Mouse (Mus musculus): ENCODE data around the gene Mical2. TPM values are rescaled to one million over a fixed set of nuclear protein-coding genes. Genes with fewer than 3 reads are reported as not detected.

Mical2 gene
- polyA plus RNA-seq, 1 experiment from 2014 or later = 2.5 TPM

DNA sequence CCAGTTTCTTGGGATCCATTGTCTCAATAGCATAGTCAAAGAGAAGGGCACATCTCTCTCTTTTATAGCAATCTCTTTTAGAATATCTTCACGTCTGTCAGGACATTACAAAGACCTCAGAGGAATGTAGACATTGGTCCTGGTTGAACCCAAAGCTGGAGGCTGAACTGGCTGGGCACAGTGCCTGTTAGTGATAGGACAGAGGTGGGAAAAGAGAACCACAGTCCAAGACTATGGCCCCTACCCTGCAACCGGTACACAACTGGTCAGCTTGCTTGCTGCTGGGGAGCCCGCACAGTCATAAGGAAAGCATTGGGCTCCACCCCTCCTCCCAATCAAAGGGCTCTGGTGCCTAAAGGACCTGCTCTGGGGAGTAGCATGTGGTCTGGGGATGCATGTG is 133.9 kb downstream of the Mical2 start:
- Histone ChIP-seq H3K4me3 (ENCODE audit: low read depth, low read length) (no peak overlapping the region), H3K27me3 (ENCODE audit: control insufficient read depth, insufficient read depth, low read length) (no peaks in the 10 kb centered on the region), H3K36me3 (replicated peaks; ENCODE audit: control insufficient read depth, insufficient read depth, low read depth, low read length) (no peaks in the 10 kb centered on the region), H3K9ac (replicated peaks; ENCODE audit: low read length) (no peak overlapping the region), H3K4me1 (ENCODE audit: control insufficient read depth, insufficient read depth, low read length) (no peaks in the 10 kb centered on the region), H3K9me3 (replicated peaks; ENCODE audit: control insufficient read depth, low read length) (no peaks in the 10 kb centered on the region), H3K27ac (replicated peaks; ENCODE audit: low read depth, low read length) (no peak overlapping the region), H3K4me2 (ENCODE audit: low read depth, low read length) (no peak overlapping the region)
- ATAC-seq (replicated peaks; ENCODE audit: insufficient number of reproducible peaks, low FRiP score, low TSS enrichment, low read depth) (no peak), DNase-seq (ENCODE audit: low spot score) (no peak)
- WGBS = 86% methylated on average over 3 of the region's 3 CpGs

DNA sequence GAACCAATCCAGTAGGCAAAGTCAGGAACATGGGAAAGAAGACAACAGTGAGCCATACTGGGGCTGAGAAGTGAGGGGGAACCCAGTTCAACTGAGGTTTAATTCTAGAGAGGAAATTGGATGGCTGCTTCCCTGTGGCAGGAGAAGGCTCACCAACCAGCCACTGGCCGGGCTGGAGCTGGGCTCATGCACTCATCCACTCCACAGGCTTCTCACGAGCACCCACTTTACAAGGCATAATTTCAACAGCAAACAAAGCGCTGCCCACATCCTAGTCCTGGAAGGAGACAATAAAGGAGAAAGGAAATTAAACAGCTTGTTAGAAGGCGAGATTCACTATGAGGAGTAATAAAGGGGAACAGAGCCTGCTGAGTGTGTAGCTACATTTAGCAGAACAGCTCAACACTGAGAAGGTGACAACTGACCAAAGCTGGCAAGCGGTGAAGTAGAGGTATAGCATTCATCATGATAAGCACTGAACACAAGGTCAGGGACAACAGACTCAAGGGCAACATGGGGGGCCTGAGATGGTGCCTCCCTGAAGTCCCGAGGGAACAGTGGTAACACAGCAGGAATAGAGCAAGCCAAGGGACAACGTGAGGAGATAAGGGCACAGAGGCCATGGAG is 137.0 kb downstream of the Mical2 start:
- Histone ChIP-seq H3K36me3 (replicated peaks; ENCODE audit: control insufficient read depth, insufficient read depth, low read depth, low read length) (no peaks in the 10 kb centered on the region), H3K27me3 (ENCODE audit: control insufficient read depth, insufficient read depth, low read length) (no peaks in the 10 kb centered on the region), H3K27ac (replicated peaks; ENCODE audit: low read depth, low read length) (no peak overlapping the region), H3K9ac (replicated peaks; ENCODE audit: low read length) (no peak overlapping the region), H3K4me1 (ENCODE audit: control insufficient read depth, insufficient read depth, low read length) (no peaks in the 10 kb centered on the region), H3K4me2 (ENCODE audit: low read depth, low read length) (no peak overlapping the region), H3K4me3 (ENCODE audit: low read depth, low read length) (no peak overlapping the region), H3K9me3 (replicated peaks; ENCODE audit: control insufficient read depth, low read length) (no peaks in the 10 kb centered on the region)
- 79% methylated on average over 7 of the region's 7 CpGs for WGBS
- DNase-seq (ENCODE audit: low spot score) = no peak
- ATAC-seq (replicated peaks; ENCODE audit: insufficient number of reproducible peaks, low FRiP score, low TSS enrichment, low read depth) = no peak

DNA sequence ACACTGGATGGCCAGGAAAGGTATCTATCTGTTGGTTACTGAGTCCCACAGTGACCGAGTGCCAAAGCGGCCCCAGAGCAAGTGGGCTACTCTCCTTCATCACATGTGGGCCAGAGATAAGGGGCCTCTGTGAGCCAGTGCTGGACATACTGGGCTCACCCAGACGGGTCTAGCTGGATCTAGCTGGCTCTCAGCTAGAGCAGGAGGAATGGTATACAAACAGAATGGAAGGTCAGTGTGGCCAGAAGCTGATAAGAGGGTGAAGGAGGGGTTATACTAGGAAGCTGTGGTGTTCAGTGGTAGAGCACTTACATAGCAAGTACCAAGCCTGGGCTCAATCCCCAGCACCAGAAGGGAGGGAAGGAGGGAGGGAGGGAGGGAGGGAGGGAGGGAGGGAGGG is 140.2 kb downstream of the Mical2 start:
- WGBS = 87% methylated on average over 3 of the region's 3 CpGs
- no peaks in the 10 kb centered on the region for H3K4me1 ChIP-seq (ENCODE audit: control insufficient read depth, insufficient read depth, low read length)

DNA sequence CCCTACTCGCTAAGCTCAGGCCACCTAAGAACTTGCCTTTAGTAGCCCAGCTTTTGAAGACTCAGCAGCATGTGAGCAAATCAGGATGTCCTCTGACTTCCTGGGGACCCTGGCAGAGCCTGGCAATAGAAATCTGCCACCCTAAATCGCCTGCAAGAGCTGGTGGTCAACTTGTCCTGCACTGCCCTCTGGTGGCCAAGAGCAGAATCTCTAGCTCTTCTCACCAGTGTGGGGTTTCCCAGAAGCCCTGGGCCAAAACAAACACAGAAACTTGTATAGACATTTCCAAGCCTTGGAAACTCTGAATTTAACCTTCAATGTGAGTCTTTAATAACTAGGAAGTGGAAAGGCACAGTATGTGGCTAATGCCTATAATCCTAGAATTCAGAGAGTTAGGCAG is 143.4 kb downstream of the Mical2 start:
- no peak overlapping the region for H3K27ac ChIP-seq (replicated peaks; ENCODE audit: low read depth, low read length)
- no peak overlapping the region for H3K4me2 ChIP-seq (ENCODE audit: low read depth, low read length)
- no peaks in the 10 kb centered on the region for H3K27me3 ChIP-seq (ENCODE audit: control insufficient read depth, insufficient read depth, low read length)
- no peaks in the 10 kb centered on the region for H3K4me1 ChIP-seq (ENCODE audit: control insufficient read depth, insufficient read depth, low read length)
- no peaks in the 10 kb centered on the region for H3K9me3 ChIP-seq (replicated peaks; ENCODE audit: control insufficient read depth, low read length)
- 28% methylated on average over 2 of the region's 2 CpGs for WGBS
- ATAC-seq (replicated peaks; ENCODE audit: insufficient number of reproducible peaks, low FRiP score, low TSS enrichment, low read depth) = peak; percentile 11; the same call in 1 of the 2 replicates
- no peak overlapping the region for H3K9ac ChIP-seq (replicated peaks; ENCODE audit: low read length)
- no peaks in the 10 kb centered on the region for H3K36me3 ChIP-seq (replicated peaks; ENCODE audit: control insufficient read depth, insufficient read depth, low read depth, low read length)
- DNase-seq (ENCODE audit: low spot score) = peak; percentile 92
- H3K4me3 ChIP-seq (ENCODE audit: low read depth, low read length) = no peak overlapping the region

More for the DNA sequence above, 140.2 kb downstream of the Mical2 start:
- Histone ChIP-seq H3K27me3 (ENCODE audit: control insufficient read depth, insufficient read depth, low read length) (no peaks in the 10 kb centered on the region), H3K36me3 (replicated peaks; ENCODE audit: control insufficient read depth, insufficient read depth, low read depth, low read length) (no peaks in the 10 kb centered on the region), H3K4me2 (ENCODE audit: low read depth, low read length) (no peak overlapping the region), H3K9ac (replicated peaks; ENCODE audit: low read length) (no peak overlapping the region), H3K27ac (replicated peaks; ENCODE audit: low read depth, low read length) (no peak overlapping the region), H3K4me3 (ENCODE audit: low read depth, low read length) (no peak overlapping the region), H3K9me3 (replicated peaks; ENCODE audit: control insufficient read depth, low read length) (no peaks in the 10 kb centered on the region)
- ATAC-seq (replicated peaks; ENCODE audit: insufficient number of reproducible peaks, low FRiP score, low TSS enrichment, low read depth) (no peak), DNase-seq (ENCODE audit: low spot score) (no peak)

DNA sequence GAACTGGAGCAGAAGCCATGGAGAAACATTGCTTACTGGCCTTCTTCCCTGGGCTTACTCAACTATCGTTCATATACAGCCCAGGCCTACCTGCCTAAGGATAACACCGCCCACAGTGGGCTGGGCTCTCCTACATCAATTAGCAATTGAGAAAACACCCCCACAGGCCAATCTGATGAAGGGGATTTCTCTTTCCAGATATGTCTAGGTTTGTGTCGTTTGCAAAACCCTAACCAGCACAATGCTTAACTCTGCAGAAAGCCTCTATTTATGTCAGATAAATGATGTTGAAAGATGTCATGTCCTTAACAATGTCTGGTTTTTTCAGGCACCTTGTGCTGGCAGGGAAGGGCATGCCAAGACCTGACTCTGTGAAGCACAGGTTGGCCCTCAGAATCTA is 144.3 kb downstream of the Mical2 start:
- DNase-seq (ENCODE audit: low spot score) (no peak), ATAC-seq (replicated peaks; ENCODE audit: insufficient number of reproducible peaks, low FRiP score, low TSS enrichment, low read depth) (no peak)
- Histone ChIP-seq H3K4me3 (ENCODE audit: low read depth, low read length) (no peak overlapping the region), H3K4me2 (ENCODE audit: low read depth, low read length) (no peak overlapping the region), H3K9me3 (replicated peaks; ENCODE audit: control insufficient read depth, low read length) (no peaks in the 10 kb centered on the region), H3K36me3 (replicated peaks; ENCODE audit: control insufficient read depth, insufficient read depth, low read depth, low read length) (no peaks in the 10 kb centered on the region), H3K27ac (replicated peaks; ENCODE audit: low read depth, low read length) (no peak overlapping the region), H3K27me3 (ENCODE audit: control insufficient read depth, insufficient read depth, low read length) (no peaks in the 10 kb centered on the region), H3K9ac (replicated peaks; ENCODE audit: low read length) (no peak overlapping the region), H3K4me1 (ENCODE audit: control insufficient read depth, insufficient read depth, low read length) (no peaks in the 10 kb centered on the region)
- WGBS = 76% methylated on average over 3 of the region's 3 CpGs

DNA sequence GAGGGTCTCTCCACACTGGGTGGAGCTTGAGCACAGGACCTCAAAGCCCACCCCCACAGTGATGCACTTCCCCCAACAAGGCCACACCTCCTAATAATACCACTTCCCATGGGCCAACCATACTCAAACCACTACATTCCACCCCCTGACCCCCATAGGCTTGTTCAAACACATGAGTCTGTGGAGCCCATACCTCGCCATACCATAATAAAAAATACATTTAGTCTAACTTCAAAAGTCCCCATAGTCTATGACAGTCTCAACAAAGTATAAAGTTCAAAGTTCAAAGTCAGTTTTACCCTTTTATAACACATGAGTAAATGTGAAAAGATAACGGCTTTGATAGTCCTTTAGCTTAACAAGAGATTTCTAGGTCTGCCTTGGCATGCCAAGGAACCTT is 145.7 kb downstream of the Mical2 start:
- DNase-seq (ENCODE audit: low spot score) (no peak), ATAC-seq (replicated peaks; ENCODE audit: insufficient number of reproducible peaks, low FRiP score, low TSS enrichment, low read depth) (no peak)
- no peaks in the 10 kb centered on the region for H3K4me1 ChIP-seq (ENCODE audit: control insufficient read depth, insufficient read depth, low read length)
- H3K4me3 ChIP-seq (ENCODE audit: low read depth, low read length) = no peak overlapping the region
- no peaks in the 10 kb centered on the region for H3K27me3 ChIP-seq (ENCODE audit: control insufficient read depth, insufficient read depth, low read length)
- no peak overlapping the region for H3K27ac ChIP-seq (replicated peaks; ENCODE audit: low read depth, low read length)
- H3K9me3 ChIP-seq (replicated peaks; ENCODE audit: control insufficient read depth, low read length) = no peaks in the 10 kb centered on the region
- H3K9ac ChIP-seq (replicated peaks; ENCODE audit: low read length) = no peak overlapping the region
- 90% methylated on average over 2 of the region's 2 CpGs for WGBS
- no peak overlapping the region for H3K4me2 ChIP-seq (ENCODE audit: low read depth, low read length)
- H3K36me3 ChIP-seq (replicated peaks; ENCODE audit: control insufficient read depth, insufficient read depth, low read depth, low read length) = no peaks in the 10 kb centered on the region

DNA sequence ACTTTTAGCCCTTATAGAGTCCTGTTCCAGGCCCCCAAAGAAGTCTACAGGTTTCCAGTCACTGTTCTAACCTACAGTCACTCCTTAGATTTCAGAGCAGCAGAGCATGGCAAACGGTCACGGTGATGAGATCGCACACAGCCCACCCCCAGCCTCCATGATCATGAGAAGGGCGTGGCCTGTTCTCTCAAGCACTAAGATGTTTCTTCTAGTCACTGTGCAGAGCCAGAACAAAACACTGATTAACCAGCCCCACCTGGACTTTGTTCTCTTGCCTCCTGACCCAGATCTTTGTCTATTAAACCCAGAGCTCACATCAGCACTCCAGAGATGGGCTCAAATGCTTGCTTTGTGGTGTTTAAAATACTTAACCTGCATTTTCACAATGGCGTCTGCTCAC is 148.4 kb downstream of the Mical2 start:
- Histone ChIP-seq H3K27ac (replicated peaks; ENCODE audit: low read depth, low read length) (no peak overlapping the region), H3K27me3 (ENCODE audit: control insufficient read depth, insufficient read depth, low read length) (no peaks in the 10 kb centered on the region), H3K9ac (replicated peaks; ENCODE audit: low read length) (no peak overlapping the region), H3K9me3 (replicated peaks; ENCODE audit: control insufficient read depth, low read length) (no peaks in the 10 kb centered on the region), H3K36me3 (replicated peaks; ENCODE audit: control insufficient read depth, insufficient read depth, low read depth, low read length) (no peaks in the 10 kb centered on the region), H3K4me3 (ENCODE audit: low read depth, low read length) (no peak overlapping the region), H3K4me1 (ENCODE audit: control insufficient read depth, insufficient read depth, low read length) (no peaks in the 10 kb centered on the region), H3K4me2 (ENCODE audit: low read depth, low read length) (no peak overlapping the region)
- DNase-seq (ENCODE audit: low spot score) (no peak), ATAC-seq (replicated peaks; ENCODE audit: insufficient number of reproducible peaks, low FRiP score, low TSS enrichment, low read depth) (no peak)
- 89% methylated on average over 5 of the region's 5 CpGs for WGBS

DNA sequence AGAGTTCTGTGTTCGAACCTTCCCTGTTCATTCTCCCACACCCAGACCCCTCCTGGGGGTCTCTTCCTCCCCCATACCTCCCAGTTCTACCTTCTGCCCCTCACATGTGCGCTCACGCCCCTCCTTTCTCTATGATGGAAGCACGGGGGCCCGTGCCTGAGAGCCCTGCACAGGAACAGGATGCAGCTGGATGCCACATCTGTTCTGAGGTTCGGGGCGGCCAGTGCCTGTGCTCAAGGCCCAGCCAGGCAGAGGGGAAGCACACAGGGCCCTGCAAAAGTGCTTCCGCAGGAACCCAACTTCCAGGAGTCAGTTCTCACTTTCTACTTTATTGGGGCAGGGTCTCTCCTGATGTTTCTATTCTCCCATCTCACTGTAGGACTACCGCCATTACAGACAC is 149.4 kb downstream of the Mical2 start:
- Histone ChIP-seq H3K4me3 (ENCODE audit: low read depth, low read length) (no peak overlapping the region), H3K9ac (replicated peaks; ENCODE audit: low read length) (no peak overlapping the region), H3K27me3 (ENCODE audit: control insufficient read depth, insufficient read depth, low read length) (no peaks in the 10 kb centered on the region), H3K36me3 (replicated peaks; ENCODE audit: control insufficient read depth, insufficient read depth, low read depth, low read length) (no peaks in the 10 kb centered on the region), H3K4me1 (ENCODE audit: control insufficient read depth, insufficient read depth, low read length) (no peaks in the 10 kb centered on the region), H3K4me2 (ENCODE audit: low read depth, low read length) (no peak overlapping the region), H3K9me3 (replicated peaks; ENCODE audit: control insufficient read depth, low read length) (no peaks in the 10 kb centered on the region), H3K27ac (replicated peaks; ENCODE audit: low read depth, low read length) (no peak overlapping the region)
- no peak for ATAC-seq (replicated peaks; ENCODE audit: insufficient number of reproducible peaks, low FRiP score, low TSS enrichment, low read depth)
- WGBS = 58% methylated on average over 9 of the region's 9 CpGs
- peak; percentile 56 for DNase-seq (ENCODE audit: low spot score)

Measured in embryonic facial prominence, embryonic 11.5 days (tissue).